Mouse (Mus musculus) induced T-regulatory cell, adult 2 months (primary cell): Measurements from ENCODE around the gene Pkp4.
"Not testable (repeated sequence)": the region's sequence is repeated elsewhere in the genome, so short reads cannot be mapped to it uniquely, and the experiment has no call there.

Experiments used
- DNase-seq: peaks from one replicate; pipeline ENCODE4 v3.0.0-alpha.2; 2012; ENCODE audit warnings: low read depth

The Pkp4 gene

DNA sequence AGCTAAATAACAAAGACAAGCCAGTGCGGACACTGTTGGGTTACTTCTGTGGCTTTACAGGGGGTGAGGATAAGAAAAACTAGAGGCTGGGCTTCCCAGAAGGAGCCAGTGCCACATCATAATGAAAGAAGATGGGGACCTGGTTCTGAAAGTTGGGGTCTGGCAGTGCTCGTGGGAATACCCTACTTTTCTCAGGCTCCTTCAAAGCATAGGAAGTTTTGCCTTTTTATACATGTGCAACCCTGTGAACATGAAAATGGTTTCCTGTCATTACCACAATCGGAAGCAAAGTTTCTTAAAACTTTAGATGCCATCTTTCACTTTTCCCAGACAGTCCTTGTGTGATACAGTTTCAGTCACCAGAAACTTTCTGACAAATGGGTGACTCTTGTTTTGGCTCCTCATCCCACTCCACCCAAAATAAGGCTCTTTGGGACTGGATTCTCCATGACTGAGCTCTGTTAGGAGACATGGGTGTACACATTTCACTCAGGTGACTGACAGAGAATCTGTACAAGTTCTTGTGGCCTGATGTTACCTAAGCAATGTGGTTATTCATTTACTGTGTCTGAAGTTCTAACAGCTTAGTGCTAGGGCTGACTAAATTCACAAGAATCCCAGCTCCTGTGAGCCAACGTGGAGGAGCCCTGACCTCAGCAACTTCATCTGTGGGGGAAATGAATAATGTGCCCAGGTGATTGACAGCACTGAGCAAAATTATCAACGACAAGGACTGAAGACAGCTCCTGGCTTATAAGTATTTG is 179.3 kb downstream of the Pkp4 start:
- DNase-seq, result peak; percentile 54

DNA sequence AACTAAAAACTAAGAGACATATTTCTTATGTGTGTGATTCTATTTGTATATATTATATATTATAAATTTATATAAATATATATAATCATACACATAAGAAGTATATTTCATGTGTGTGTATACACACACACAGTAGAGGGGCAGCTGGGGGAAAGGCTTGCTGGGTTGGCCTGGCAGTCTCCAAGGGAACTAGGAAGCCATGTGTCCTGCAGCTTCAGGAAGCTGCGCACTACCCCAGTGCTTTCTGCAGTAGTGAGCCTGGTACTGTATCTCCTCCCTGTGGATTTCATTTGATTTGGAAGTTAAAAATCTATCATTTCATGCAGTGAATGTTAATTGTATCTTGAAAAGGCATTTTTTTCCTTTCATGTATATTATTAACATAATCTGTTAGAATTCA is 180.2 kb downstream of the Pkp4 start:
- no peak for DNase-seq

DNA sequence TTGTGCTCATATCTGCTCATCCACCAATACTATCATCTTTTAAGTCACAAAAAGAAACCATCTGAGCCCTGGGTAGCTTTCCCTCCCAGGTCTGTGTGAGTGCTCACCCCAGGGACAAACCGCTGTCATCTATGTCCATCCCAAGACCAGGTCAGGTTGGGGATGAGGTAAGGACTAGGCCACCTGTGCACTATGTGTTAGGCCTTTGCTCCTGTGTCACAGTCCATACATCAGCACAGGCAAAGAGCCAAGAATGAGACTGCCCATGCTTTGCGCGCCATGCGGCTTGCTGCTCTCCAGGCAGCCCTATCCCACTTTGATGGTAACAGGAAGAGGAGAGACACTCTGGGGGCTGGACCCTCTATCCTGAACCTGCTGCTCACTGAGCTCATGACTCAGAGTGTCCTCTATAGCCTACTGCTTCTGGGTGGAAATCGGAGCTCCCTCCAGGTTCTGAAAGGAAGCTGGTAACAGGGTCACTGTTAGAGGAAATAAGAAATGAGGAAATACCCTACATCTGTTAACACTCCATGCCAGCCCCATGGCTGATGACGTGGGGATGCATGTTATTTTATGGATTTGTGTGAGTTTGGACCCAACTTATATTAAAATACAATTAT is 182.1 kb downstream of the Pkp4 start:
- DNase-seq, result no peak

DNA sequence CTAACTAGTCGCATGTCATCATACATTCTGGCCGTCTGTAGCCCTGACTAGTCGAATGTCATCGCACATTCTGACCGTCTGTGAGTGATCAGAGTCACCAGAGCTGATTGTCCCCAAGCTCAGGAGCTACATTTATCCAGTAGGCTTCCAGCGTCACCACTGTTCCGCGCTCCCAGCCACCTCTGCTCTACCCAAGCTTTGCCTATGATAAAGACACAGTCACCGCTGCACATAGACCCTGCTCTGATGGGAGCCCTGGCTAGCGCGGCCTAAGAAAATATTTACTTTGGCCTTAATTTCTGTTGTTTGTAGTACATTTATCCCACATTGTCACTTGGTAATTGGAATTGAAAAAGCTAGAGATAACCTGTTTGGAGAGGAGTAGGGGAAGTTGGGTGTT is 183.2 kb downstream of the Pkp4 start:
- DNase-seq, result no peak

DNA sequence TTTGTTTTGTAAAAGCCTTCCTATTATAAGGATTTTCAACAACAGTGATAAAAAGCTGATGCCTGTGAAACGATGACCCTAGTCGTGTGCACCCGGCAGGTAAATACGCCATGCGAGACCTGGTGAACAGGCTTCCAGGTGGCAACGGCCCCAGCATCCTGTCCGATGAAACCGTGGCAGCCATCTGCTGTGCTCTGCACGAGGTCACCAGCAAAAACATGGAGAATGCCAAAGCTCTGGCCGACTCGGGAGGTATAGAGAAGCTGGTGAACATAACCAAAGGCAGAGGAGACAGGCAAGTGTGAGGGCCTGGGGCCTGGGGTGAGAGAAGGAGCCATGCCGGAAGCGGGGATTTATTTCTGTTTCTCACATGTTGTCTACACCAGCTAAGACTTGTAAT is 184.0 kb downstream of the Pkp4 start:
- DNase-seq, result no peak

DNA sequence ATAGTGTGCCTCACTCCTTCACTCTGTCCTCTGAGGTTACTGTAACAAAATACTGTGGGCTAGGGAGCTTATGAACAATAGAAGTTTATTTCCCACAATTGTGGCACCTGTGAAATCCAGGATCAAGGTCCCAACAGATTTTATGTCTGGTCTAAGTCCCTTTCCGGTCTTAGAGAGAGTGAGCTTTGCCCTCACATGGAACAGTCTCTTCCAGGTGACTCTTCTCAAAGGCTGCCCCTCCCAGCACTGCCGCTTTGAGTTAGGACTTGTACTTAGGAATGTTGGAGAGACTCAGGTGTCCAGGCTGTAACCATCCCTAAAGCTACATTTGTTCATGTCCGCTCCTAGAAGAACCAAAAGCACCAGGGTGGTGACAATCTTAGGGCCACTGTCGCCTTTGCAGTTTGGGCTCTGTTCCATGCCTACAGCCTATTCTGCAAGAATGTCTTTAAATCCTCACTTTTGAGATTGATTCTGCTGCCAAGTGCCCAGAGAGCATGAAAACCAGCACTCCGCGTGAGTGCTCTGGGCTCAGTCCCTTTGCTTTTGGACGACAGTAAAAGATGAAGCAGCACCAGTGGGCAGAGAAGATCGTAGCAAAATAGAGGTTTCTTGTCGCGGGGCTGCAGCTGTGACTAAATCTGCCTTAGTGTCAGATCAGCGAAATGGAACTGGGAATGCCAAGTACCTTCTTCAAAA is 184.6 kb downstream of the Pkp4 start:
- no peak for DNase-seq

DNA sequence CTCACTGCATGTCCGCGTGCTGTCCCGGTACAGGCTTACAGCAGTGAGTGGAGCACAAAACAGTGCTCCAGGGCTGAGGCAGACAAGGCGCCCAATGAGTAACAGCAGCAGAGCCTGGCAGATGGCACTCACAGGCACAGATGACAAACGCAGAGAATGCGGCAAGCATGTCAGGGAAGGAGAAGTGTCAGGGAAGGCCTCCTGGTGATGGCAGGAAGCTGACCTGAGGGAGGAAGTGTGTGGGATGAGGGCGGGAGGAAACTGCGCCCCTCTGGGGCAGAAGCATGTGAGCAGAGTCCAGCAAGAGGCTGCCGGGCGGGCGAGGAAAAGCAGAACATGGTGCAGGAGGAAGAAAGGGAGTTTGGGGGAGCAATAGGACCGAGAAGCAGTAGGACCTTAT is 185.8 kb downstream of the Pkp4 start:
- no peak for DNase-seq

DNA sequence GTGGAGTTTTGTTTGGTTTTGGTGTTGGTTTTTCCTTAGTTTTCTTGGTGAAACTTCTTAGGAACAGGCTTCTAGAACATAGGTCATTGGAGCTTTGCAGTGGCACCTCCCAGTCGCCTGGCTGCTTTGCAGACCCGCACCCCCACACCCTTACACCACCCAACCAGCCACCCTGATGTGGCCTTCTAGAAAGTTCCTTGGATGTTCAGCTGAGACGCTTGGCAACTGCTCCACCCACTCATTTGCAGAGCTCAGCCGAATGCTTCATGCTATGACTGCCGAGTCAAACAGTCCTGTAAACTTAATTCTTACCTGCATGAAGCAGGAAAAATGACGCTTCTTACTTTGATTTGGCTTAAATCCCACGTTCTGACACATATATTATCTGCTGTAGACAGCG is 187.9 kb downstream of the Pkp4 start:
- no peak for DNase-seq

DNA sequence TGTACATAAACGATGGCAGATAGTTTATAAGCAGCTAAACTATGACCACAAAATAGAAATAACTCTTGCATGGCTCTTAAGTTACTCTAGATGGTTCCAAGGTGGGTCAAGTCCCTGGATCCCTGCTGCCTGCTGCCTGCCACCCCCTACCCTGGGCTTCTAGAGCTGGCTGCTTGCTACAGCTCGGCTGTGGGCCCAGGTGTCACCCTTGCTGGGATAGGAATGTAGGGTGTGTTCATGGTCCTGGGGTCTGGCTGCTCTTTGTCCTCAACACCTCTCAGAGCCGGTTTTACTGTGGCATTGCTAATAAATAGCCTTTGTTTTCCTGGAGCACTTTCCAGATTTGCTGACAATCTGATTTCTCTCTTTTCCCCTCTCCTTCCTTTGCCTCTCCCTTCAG is 189.4 kb downstream of the Pkp4 start:
- no peak for DNase-seq

DNA sequence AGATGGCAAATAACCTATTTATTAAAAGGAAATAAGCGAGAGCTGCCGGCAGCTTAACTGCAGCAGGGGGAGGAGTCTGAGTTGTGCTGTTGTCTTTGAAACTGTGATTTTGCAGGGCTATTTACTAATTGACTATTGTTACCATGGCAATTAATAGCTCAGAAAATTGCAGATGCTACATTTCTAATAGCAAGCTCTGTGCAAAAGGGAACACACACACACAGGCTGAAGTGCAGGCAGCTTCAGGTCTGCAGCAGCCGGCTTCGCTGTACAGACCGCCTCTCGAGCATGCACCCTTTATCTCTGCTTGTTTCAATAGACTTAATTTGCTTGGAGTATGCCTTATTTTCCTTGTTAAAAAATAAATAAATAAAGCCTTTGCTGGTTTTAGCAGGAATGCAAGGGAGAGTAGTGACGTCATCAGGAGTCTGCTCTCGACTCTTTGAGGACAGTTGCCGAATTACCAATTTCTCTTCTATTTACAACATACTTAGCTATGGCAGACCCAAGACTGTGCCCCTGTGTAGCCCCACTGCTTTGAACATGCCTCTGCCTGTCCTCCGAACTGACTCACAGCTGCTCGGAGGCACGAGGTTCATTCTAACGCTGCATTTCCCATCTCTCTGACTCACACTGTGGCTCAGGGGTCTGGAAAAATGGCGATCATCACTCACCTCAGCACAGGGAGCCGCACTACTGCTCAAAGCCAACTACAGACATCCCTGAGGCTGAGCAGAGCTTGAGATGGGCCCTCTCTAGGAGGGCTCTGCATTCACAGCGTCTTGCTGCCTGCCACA is 190.9 kb downstream of the Pkp4 start:
- DNase-seq, result no peak

DNA sequence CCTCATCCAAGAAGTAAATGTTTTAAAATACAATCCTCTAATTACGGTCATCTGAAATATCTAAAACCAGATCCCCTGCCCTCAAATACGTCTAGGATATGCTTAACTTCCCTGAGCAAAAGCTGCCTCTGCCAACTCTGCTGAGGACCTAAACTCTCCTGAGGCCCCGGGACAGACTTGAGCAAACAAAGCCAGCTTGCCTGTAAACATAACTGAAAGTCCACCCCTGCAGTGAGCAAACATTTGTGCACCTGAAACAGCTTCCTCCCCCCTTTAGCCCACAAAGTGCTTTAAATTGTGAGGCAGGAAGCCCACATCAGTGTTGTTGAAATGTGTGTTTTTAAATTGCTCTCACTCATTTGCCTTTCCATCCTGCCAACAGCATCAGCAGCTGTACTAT is 193.2 kb downstream of the Pkp4 start:
- DNase-seq, result no peak

DNA sequence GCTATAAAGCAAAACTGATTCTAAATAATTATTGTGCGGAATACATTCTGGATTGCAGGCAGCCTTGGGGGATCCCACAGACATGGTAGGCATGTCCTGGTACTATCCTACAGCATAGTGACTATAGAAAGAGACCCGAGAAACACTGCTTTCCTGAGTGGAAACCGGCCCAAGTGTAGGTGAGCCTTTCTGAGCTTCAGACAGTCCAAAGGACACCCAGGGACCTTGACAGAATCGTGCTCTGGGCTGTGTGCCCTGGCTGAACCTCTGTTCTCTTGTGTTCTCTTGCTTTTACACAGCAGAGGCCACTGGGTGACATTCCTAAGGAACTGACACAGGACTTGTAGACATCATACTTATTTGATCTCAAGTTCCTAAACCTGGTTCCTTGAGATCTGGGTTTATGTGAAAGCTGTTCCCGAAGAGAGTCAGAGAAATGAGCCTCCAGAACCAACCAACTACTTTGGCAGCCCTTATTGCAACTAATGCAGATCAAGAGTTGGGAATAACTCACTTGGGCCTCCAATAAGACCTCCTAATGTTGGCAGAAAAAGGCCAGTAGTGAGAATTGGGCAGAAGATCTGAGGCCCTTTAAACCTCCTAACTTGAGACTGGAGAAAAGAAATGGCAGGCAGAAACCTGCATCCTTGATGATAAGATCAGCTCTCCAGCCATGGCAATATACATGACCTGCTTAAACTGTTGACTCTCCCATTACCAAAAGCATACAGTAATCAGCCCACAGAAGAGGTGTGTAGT is 195.1 kb downstream of the Pkp4 start:
- DNase-seq, result no peak

DNA sequence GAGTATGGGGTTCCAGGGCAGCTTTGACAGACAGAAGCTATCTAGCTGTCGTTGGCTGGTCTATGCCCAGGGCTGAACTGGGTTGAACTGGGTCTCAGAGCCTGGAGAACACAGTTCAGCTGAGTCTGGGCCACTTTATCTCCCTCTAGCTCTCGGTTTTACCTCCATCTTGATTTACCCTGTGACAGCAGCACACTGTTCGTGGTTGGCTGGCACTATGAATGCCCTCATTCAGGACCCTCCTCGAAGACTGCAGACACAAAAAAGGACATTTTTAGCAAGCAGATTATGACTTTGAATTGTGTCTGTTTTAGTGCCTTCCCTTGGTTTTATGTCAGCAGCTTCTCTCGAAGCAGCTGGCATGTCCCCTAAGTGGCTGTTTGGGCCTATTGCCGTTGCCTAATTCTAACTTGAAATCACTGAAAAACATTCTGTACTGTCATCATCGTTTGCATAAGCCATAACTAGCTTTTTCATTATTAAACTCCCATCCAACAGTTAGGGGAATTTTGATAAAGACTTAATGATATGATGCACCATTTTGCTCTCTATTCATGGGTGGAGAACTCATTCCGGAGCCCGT is 199.2 kb downstream of the Pkp4 start:
- no peak for DNase-seq

DNA sequence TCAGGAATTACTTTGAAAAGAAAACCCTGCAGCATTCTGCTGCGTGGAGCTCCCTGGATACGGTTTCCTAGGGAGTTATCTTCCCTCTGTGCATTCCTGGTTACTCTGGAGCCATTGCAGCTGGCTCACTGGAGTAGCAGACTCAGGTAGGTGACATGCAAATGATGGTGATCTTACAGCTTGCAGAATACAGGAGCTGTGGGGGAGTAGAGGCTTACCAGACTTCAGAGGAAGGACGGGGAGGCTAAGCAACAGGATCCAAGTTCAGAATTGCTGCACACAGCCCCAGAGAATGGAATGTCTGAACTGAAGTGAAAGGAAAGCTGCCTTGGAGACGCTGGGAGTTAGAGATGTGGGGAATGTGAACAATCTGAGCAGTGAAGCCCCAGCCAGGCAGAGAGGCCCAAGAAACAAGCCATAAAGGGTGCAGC is 200.7 kb downstream of the Pkp4 start:
- DNase-seq, result no peak

DNA sequence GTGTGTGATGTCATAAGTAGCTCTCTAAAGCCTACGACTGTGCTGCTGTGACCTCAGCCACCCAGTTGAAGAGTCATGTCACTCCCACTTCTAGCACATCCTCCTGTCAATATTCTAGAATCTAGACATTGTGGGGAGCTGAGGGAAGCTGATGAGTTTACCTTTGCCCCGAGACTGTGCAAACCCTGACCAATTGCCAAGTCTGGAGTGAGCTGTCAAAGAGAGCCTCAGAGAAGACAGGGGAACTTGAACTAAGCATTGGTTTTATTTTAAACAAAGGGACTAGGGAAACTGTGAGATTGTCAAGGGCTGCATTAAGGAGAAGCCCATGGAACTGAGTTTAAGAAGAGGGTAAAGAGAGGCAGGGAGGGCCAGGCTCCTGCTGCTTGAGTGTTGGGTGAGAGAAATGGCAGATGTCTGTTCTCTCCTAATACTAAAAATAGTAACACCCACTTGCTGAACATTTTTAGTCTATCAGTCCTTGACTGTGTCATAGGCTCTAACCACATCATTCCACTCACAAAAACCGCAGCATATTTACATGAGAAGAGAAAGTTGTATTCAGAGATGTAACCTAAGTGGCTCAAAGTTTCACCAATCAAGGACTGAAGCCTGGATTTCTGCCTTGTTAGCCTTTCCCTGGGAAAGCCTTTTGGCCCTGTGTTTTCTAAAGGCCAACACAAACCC is 203.6 kb downstream of the Pkp4 start:
- peak; percentile 7 for DNase-seq

DNA sequence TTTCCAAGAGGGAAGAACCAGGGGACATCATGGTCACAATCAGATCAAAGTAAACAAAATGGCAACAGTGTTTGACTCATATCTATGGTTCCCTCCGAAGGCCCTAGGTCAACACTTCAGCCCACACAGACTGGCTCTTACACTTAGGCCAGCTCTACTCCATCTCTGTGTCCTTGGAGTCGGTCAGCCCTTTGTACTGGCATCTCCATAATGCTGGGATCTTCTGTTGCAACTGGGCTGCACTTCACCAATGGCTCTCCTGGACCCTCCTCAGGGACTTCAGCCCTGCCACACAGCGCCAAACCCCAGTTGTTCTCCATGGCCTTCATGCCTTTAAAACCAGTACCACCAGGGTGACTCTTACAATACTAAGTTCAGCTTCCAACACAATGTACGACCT is 206.5 kb downstream of the Pkp4 start:
- no peak for DNase-seq

DNA sequence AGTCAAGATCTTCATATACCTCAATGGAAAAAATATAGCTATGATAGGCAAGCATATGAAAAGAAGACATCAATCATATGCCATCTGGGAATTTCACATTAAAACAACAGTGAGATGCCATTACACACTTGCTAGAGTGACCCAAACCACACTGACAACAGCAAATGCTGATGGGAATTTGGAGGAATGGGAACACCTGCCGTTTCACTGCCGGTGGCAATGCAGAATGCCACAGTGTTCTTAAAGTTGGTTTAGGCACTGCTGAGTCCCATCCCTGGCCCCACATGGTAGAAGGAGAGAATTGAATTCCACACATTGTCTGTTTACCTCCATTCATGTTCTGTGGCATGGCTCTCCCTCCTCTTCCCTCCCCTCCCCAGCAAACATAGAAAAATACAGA is 212.5 kb downstream of the Pkp4 start:
- DNase-seq, result no peak

DNA sequence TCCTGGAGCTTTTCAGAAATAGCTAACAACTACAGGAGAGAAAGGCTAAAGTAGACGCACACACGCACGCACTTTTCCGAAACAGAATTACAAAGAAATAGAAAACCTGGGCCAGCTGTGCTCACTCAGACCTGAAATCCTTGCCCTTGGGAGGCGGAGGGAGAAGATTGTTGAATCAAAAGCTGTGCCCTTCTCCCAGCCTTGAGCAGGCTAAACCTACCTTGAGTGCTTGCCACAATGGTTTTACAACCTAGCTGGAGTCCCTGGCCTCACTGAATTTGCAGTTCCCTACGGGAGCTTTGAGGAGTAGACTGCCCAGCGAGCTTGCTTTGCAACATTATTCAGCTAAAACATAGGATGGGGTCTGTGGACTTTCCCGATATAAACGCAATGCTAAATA is 217.4 kb downstream of the Pkp4 start:
- DNase-seq, result no peak

DNA sequence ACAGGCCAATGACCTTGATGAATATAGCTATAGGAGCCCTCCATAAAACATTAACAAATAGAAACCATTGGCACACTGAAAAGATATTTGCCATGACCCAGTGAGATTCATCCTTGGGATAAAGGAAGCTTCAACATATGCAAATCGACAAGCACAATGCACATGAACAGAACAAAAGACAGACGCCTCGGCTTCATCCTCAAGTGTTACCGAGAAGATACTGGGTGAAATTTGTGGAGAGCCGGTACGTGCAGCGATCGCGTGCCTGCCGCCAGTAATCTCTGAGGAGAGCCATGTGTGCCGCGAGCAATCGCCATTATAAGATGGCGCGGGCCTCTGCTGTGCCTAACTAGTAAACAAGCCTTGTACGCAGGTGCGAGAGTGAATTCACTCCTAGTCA is 218.2 kb downstream of the Pkp4 start:
- DNase-seq, result not testable (repeated sequence)

DNA sequence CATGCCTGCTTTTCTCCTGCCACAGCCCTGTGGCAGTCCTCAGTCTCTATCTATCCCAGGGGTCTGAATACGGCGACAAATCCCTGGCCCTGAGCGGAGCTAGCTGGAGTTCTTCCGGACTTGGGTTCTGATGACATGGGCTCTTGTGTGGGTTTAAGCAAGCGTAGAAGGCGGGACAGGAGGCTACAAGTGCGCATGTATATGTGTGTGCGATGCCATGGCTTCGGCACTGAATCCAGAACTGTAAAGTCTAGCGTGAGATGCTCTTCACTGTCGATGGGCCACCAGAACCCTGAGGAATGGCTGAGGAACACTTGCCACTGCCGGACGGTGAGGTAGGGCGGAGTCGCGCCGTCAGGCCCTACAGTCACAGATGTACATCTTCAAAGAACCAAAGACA is 222.6 kb downstream of the Pkp4 start:
- DNase-seq, result no peak
